Comparison of ENCODE assay signal across 8 mouse cellular contexts in genomic region chr17:30027343-30028029, GRCm38 (mm10). TPM values are rescaled to one million over a fixed set of nuclear protein-coding genes. Genes with fewer than 3 reads are reported as not detected.
DNase-seq lines count a peak whose midpoint lies in the region; ATAC-seq lines count a peak whose summit lies in the region.

No protein-coding gene starts in this region.

- no peaks in the 10 kb centered on the region for H3K9me3 ChIP-seq in liver, embryonic 12.5 days (replicated peaks)

- no peak overlapping the region for H3K27ac ChIP-seq in liver, embryonic 12.5 days

- ATAC-seq in liver, embryonic 12.5 days = no peak

- DNase-seq in liver = peak; percentile 66
- peak; percentile 69 to 91 for DNase-seq in adrenal gland, adult (ENCODE audit: inconsistent age in 2 of 2, low spot score in 1 of 2)
- DNase-seq in gastrocnemius, postnatal 25 days = peak; percentile 48
- peak; percentile 52 for DNase-seq in kidney, adult 18-20 months
- DNase-seq in lung, postnatal 14 days = peak; percentile 68
- peak; percentile 65 for DNase-seq in testis, postnatal 14 days (ENCODE audit: low spot score)
- DNase-seq in layer of hippocampus, adult 9-10 months (ENCODE audit: low spot score) = no peak

- H3K36me3 ChIP-seq in liver, embryonic 12.5 days = no peaks in the 10 kb centered on the region

- H3K4me2 ChIP-seq in liver, embryonic 12.5 days = no peak overlapping the region; the same call in 1 of the 2 replicates

- H3K4me3 ChIP-seq in liver, embryonic 12.5 days = no peak overlapping the region

- H3K4me1 ChIP-seq in liver, embryonic 12.5 days = peaks cover 64% of the 10 kb centered on the region

- H3K9ac ChIP-seq in liver, embryonic 12.5 days = no peak overlapping the region

- H3K27me3 ChIP-seq in liver, embryonic 12.5 days (replicated peaks) = no peaks in the 10 kb centered on the region

- WGBS in liver, embryonic 12.5 days (ENCODE audit: insufficient replicate concordance) = 74% methylated on average over 1 of the region's 1 CpGs

RNA-seq across cellular contexts. Expression of gene Zfand3, which starts 23.0 kb away (rescaled TPM):
- polyA plus RNA-seq in liver, embryonic 12.5 days (2016; fragmentation: Nextera tagmentation; extraction: Ambion mirVana) = 18.8 and 19.9 TPM in 2 replicates
- total RNA-seq in gastrocnemius, postnatal 25 days (2021) = 100 to 1,000 TPM; 138 to 143 TPM

RNA-seq across cellular contexts. Expression of gene Mdga1, which starts 57.6 kb away (rescaled TPM):
- polyA plus RNA-seq in liver, embryonic 12.5 days (2016; fragmentation: Nextera tagmentation; extraction: Ambion mirVana) = 1.7 TPM in 2 replicates
- 10 to 100 TPM; 45.0 to 47.1 TPM for total RNA-seq in gastrocnemius, postnatal 25 days (2021)
